Mouse (Mus musculus) ES-CJ7 (cell line): ENCODE measurements around the gene Clec4n.
"Not testable (repeated sequence)": the region's sequence is repeated elsewhere in the genome, so short reads cannot be mapped to it uniquely, and the experiment has no call there.

ENCODE experiments used
- DNase-seq: peaks from one replicate; pipeline ENCODE4 v3.0.0; 2011; ENCODE audit warnings: low read depth, low spot score

Gene Clec4n

DNA sequence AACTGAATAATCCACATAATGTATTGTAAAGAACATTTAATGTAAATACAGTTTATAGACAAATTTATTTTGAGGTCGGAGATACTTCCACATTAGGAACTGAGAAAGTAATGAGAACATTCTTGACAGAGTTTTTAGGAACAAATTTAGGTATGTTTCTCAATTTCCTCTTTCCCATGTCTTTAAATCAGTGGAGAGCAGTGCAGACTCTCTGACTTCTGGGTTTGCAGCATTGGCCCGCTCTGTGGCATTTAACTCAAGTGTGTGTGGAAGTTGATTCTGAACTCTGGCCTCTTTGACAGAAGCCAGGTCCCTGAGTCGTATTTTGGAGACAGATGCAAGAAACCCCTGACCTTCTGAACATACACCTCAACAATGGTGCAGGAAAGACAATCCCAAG is at the start of gene Clec4n:
Gene Clec4n (plus strand): TSS at position 200 of the 400 bp plus-strand sequence.
- no peak for DNase-seq

DNA sequence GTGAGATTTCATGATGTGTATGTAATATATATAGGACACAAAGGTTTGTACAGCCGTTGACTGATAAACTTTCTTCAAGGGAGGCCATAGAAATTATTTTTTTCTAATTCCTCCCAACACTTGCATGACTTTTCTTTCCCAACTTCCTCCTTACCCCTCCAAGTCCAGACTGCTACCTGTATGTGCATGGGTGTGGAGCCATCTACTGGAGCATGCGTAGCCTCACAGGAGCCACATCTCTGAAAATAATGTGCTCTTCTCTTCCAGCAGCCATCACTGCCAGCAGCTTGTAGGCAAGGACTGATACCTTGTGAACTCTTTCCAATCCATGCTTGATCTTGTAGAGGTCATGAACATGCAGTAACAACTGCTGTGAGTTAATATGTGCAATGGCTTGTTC is 44.8 kb upstream of the Clec4n start:
- peak; percentile 43 for DNase-seq

DNA sequence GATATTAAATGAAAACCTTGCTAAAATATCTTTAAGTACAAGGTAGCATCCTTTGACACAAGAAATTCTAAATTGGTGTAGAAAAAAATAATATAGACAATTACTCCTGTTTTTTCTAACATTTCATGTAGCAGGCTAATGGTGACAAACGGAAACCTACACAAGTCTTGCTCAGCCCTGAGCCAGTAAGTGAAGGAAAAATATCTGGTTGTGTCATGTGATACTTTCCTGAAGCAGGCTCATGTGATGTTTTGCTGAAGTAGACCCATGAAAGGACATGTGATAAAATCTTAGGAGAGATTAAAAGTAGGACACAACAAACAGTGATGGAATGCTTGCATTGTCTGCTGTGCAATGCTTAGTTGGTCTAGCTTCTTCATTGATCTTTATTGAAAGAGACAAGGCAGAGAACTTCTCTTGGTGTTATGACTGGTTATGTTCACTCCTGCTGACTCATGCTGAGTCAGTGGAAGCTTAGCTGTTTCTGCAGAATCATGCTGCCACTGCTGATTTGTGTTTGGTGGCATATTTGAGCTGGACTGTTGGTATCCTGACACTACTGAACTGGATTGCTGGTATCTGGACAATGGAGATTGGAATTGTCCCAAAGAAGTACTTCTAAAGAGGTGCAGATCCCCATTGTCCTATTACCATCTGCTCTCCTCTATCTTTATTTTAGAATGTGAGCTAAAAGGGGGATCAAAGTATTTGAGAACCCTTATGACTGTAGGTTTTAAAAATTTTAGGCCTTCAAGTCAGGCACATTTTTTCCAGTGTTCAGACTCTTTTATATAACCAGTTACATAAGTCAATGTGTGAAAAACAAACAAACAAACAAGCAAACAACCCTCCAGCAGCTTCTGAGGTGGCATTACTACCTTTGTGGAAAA is 22.2 kb upstream of the Clec4n start:
- DNase-seq: no peak

DNA sequence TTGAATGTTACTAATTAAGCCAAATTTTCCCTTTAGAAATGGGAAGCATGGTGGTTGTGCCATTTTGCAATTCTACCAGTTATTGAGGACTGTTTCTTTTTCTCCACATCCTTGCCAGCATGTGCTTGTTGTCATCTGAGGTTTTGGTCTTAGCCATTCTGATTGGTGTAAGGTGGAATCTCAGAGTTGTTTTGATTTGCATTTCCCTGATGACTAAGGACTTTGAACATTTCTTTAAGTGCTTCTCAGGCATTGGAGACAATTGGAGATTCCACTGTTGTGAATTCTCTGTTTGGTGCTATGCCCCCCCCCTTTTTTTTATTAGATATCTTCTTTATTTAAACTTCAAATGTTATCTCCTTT is 21.6 kb upstream of the Clec4n start:
- DNase-seq: not testable (repeated sequence)

DNA sequence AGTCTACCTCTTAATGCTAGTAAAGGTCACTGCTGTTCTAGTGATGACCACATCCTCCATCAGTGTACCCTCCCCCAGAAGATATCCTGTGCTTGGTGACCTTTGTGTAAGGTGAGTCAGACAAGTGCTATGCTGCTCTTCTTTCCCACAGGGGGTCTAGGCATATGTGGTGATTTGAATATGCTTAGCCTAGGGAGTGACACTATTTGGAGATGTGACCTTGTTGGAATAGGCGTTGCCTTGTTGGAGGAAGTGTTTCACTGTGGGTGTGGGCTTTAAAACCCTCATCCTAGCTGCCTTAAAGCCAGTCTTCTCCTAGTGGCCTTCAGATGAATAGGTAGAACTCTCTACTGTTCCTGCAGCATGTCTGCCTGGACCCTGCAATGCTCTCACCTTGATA is 17.9 kb upstream of the Clec4n start:
- DNase-seq: peak; percentile 70

DNA sequence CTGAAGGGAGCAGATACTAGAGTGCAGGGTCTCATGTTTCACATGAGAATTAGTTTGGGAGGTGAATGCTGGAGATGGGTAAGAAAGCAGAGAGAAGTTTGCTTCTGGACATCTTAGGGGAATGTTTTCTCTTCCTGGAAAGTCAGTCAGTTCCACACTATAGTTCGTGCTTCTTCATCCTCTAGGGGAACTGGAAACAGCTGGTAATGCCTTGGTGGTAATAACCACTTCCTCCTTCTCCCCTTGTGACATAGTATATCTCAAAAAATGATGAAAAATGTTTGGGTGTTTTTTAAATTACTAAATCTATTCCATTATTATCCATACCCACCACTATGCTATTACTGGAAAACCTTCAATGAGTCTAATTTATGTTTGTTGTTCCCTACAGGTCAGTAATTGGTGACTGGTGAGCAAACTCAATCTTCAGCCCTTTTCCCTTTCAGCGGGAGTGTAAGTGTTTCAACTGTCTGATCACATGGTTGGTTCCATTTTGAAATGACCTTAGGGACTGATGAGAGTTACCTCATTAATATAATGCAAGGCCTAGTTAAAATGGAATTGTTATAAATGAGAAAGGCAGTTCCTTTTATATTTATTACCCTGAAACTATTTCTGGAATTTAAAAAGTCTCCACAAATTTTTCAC is 2.0 kb upstream of the Clec4n start:
- DNase-seq: no peak

DNA sequence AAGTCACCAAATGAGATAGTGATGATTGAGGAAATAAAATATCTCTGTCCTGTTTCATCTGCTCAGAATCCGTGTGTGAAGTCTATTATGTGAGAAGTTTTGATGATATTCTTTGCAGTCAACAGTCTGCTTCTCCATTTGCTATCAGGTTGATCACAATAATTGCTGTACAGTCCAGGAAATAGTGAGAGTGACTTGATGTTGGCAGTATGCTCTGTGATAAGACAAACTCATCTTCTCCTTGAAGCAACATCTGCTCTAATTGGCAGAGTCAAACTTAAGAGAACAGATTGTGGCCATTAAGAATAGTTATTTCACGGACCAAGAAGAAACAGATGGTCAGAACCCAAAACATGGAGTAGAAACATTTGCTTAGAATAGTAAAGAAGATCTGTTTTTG is 1.5 kb downstream of the Clec4n start:
- no peak for DNase-seq

DNA sequence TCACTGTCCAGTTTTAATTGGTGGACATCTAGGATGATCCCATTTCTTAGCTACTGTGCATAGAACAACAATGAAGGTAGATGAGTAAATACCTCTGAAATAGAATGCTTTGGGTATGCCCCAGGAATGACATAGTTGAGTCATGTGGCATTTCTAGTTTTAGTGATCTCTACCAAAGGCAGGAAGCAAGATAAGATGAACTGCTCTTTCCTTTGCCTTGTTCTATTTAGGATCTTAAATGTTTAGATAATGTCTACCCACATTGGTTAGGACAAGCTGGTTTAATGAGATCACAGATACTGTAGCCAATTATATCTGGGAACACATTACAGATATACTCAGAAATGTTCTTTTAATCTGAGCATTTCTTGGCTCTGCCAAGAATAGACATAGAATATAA is 7.9 kb downstream of the Clec4n start:
- DNase-seq: no peak

DNA sequence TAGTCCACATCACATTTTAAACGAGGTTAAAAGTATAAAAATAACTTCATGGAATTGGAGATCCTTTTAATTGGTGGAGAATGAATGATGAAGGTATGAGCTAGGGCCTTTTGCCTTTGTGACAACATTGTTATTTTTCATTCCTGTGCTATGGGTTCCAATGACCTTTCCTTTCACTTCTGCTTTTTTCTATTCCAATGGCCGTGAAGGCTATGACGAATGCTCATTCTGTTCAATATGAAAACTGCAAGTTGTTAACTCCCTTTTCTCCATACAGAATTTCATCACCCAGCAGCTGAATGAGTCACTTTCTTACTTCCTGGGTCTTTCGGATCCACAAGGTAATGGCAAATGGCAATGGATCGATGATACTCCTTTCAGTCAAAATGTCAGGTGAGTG is 14.6 kb downstream of the Clec4n start:
- no peak for DNase-seq

DNA sequence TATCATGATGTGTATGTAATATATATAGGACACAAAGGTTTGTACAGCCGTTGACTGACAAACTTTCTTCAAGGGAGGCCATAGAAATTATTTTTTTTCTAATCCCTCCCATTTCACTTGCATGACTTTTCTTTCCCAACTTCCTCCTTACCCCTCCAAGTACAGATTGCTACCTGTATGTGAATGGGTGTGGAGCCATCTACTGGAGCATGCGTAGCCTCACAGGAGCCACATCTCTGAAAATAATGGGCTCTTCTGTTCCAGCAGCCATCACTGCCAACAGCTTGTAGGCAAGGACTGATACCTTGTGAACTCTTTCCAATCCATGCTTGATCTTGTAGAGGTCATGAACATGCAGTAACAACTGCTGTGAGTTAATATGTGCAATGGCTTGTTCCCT is 19.2 kb downstream of the Clec4n start:
- peak; percentile 19 for DNase-seq

DNA sequence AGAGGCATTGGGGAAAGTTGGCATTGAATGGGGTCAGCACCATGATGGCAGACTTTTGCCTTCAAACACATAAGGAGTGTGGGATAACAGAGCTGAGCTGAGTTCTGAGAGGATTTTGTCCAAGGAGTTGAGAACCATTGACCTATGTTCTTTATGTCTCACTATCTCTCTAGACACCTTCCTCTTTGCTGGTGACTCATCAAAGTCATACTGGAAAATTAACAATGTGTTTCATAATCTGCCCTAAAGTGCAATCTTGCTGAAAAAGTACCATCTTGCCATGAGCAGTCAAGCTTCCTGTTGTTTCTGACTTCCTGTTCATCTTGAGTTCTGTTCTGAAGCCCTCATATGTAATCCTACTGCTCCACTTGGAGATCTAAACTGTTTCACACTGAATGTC is 23.1 kb downstream of the Clec4n start:
- DNase-seq: no peak

DNA sequence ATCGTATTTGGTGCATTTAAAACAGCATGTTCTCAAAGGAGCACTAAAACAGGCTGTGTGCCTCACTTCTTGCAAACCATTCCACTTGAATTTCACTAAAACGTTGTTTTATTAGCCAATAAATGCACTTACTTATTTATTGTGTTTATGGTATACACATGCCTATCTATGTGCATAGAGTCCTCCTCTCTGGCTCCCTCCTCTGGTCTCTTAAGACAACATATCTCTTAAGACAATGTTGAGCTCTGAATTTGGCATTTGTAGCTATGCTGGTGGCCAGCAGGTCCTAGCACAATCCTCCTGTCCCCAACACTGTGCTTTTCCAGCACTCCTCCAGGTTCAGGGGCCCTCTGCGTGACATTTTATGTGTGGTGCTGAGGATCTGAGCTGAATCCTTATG is 29.3 kb downstream of the Clec4n start:
- peak; percentile 9 for DNase-seq

DNA sequence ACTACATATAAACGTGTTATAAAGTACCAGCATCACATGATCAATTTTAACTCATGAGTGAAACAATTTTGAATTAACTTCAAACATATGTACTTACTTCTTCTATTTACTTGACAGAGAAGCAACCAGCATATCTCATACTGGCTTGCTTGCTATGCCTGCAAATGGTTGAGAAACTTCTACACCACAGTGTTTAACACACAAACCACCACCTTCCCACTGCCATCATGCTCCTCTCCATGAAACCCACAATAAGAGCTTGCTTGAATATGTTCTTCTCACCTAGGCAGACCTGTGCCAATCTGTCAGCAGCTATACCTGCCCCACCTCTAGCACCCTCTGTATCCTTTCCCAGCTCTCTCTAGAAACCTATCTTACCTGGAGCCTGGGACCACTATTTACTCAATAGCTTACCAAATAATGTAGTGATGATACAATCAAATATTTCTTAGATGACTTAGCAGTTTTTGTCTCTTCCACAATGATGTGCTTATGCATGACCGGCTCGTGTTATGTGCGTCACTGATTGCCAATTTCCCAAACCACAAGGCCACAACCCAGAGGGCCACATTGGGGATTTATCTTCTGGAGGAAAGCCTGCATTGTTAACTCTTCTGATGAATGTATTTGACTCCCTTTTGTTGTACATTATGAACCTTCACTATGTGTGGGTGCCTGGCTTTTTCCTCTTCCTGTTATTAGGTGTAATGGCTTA is 30.4 kb downstream of the Clec4n start:
- no peak for DNase-seq

DNA sequence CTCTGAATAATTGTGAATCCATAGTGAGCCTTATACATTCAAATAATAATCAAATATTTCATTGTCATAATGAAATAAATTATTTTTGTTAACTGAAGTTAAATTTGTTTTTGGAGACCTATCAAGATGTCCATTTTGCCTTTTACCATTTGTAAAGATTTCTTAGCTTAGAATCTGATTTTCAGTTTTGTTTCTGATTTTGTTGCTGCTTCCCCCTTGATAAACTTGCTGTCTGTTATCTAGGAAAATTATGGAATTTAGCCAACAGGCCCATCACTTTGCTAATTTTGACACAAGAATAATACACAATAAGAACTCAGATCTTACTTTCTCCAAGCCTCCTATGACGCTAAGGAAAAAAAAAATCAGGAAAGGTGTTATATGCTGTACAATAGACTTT is 31.2 kb downstream of the Clec4n start:
- DNase-seq: no peak

DNA sequence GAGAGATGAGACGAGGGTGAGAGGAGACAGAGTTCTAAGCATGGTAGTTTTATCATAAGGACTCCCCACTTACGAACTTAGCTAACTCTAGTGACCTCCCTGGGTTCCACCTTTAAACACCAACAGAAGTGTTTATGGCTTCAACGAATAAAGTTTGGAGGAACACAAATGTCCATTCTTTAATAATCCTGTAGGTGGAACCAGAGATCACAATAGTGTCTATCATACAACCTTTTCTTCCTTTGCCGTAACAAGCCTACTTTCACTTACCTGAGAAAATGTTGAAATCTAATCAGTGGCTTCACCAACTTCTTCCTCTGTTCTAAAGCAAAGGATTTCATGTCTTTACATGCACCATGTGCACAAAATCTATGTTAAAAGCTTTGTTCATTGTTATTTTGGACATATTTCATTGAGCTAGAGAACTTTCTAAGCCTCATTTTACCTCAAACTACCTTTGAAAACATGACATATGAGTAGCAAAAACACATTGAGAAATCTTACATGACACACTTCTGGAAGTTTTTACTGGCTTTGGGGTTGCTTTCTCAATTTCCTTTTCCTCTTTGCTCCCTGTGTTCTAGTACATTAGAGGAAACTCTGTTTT is 32.0 kb downstream of the Clec4n start, which contains the start of gene Clec4d:
Gene Clec4d (plus strand): TSS at position 557 of the 607 bp plus-strand sequence.
- DNase-seq: no peak

DNA sequence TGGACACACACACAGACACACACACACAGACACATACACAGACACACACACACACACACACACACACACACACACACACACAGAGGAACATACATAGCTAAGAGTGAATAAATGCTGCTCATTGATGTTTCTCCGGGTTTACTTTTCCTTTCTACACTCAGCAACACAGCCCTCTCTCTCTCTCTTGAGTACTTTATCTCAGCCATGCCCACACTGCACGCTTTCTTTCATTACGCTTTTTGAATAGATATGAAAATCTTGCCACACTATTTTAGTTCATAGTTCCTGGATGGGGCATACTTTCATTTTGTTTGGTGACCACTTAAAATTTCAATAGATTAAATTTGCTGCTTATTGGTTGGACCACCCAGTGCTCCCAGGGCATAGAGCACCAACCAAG is 34.6 kb downstream of the Clec4n start:
- DNase-seq: no peak

DNA sequence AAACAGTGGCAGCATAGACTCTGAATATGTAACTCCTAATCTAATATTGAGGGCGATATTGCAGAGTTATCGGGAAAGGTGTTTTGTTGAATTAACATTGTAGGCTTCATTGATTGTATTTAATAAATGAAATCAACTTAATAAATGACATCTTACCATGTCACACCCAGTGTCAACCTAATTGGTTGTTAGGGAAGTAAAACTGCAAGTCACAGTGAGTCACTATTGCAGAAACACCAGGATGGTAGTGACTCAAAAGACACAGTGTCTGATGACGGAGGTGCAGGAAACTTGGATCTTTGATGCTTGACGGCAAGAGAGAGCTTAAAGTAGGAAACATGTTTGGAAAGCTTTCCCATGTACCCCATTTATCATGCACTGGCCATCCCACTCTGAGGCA is 36.2 kb downstream of the Clec4n start:
- DNase-seq: no peak

DNA sequence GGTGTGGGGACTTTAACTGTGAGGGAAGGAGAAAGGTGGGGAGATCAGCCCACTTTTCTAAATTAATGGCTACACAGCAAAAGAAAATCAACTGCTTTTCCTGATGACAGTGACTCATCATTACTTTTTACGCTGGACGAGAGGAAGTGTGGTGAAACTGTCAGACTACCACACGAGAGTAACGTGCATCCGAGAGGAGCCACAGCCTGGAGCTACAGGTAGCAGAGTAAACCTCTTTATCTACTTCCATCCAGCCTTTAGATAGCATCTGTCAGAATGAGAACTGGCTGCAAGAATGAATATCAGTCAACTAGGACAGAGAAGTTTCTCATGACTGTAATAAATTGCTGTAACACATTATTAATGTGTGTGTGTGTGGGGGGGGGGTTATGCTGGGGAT is 37.3 kb downstream of the Clec4n start:
- DNase-seq: no peak

DNA sequence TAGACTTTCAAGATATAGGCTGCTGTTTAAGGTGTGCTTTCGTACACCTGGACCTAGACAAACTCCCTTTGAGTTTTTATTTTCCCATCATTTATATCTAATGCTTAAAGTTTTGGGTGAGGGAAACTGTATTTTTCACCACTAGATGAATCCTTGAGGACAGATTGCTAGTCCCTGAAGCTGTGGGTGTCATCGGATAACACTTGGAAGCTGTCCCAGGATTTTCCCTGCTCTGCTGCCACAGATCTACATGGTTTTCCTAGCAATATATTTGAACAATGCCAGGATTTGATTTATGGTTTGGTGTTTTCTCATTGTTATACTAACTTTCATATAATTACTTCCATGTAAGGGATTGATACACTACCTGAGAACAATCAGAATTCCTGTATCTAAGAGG is 49.8 kb downstream of the Clec4n start:
- DNase-seq: no peak

DNA sequence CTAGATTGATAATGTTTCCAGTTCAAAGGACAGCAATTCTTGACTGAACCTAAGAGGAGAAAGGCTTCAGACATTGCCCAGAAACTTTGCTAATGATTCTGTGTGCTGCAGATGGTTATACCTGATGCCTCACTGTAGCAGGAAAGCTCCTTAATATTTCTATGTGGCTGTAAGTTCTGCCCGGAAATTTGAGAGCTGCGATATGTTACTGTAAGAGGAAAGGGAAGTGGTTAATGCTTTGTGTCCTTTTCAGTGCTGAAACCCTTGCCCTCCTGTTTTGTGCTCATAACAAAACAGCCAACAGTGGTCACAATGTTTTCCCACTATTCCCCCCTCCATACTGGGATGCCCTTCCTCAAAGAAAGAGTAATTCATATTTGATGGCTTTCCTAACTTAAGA is 56.7 kb downstream of the Clec4n start:
- DNase-seq: no peak

DNA sequence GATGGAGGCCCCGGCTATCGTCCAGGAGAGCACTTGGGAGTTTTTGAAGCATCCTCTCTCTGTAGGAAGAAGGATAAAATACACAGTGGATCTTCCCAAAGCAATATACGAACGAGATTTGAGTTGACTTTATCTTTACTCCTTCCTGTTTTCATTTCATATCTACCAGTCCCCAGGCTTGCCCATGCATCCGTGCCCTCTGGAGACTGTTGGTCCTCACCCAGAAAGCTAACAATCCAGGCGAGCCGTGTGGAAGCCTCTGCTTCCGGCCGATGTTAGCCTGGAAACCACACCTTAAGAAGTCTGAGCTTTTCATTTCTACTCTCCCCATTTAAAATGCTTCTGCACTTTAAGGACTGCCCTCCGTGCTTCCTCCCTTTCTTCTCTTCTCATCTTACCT is 59.3 kb downstream of the Clec4n start:
- DNase-seq: no peak

DNA sequence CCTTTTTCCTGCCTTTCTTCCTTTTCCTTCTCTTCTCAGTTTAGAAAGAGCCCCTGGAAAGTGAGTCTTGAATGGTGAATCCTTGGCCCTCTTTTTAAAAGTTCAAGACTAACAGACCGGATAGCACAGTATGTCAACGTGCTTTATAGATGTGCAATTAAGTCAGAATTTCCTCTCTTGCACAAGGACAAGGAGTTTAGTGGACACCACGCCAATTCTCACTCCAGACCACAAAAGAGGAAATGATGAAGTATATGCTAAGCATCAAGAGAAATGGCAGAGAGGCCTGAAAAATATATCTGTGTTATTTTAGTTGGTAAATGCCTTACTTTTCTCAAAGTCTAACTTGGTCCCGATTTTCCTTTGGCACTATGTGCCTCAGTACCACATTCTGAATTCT is 60.1 kb downstream of the Clec4n start, which contains the start of gene Clec4e:
Gene Clec4e (minus strand): TSS at position 118 of the 400 bp plus-strand sequence.
- no peak for DNase-seq
